Mouse (Mus musculus): Measurements from ENCODE around the gene Tmem8b. TPM values are rescaled to one million over a fixed set of nuclear protein-coding genes. Genes with fewer than 3 reads are reported as not detected.

Tmem8b gene
- total RNA-seq, 2 experiments from 2014 or later: 74.8 to 75.5 TPM

- TF ChIP-seq CTCF (conservative IDR thresholded peaks at IDR 0.05): no peak
- no peak overlapping the region for H3K27ac ChIP-seq
- no peak overlapping the region for H3K4me3 ChIP-seq
- no peak for DNase-seq (ENCODE audit: low spot score in 2 of 2)
These were observed 35.1 kb downstream of the Tmem8b start for GRCm38 (mm10) chr4:43703851-43704250.

DNA sequence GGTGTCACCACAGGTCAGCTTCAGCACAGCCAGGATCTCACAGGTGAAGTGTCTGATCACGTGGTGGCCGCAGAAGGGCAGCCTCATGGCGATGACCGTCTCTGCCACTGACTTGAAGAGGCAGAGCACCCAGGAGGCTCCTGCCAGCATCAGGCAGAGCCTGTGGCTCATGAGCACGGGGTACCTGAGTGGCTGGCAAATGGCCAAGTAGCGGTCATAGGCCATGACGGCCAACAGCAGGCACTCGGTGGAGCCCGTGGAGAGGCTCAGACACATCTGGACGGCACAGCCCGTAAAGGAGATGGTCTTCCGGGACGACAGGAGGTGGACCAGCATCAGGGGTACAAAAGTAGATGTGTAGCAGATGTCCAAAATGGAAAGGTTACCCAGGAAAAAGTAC, 37.2 kb downstream of the Tmem8b start:
- Histone ChIP-seq H3K27ac (no peak overlapping the region), H3K4me3 (no peak overlapping the region)
- TF ChIP-seq CTCF (conservative IDR thresholded peaks at IDR 0.05): no peak
- no peak for DNase-seq (ENCODE audit: low spot score in 2 of 2)

- no peak within 1 kb of the TSS for H3K27ac ChIP-seq
- TF ChIP-seq CTCF (conservative IDR thresholded peaks at IDR 0.05): no peak
- no peak for DNase-seq (ENCODE audit: low spot score in 2 of 2)
- no peak within 1 kb of the TSS for H3K4me3 ChIP-seq
These were observed 41.1 kb downstream of the Tmem8b start, which contains the start of gene Olfr71 for GRCm38 (mm10) chr4:43709869-43710268. Gene Olfr71 (minus strand): TSS chr4:43710255.

- no peak overlapping the region for H3K27ac ChIP-seq
- peak; percentile 96 for TF ChIP-seq CTCF (conservative IDR thresholded peaks at IDR 0.05)
- peak; percentile 65 to 88 for DNase-seq (ENCODE audit: low spot score in 2 of 2)
- no peak overlapping the region for H3K4me3 ChIP-seq
These were observed 43.0 kb downstream of the Tmem8b start for GRCm38 (mm10) chr4:43711821-43712220.

GRCm38 (mm10) chr4:43713652-43714219, 45.0 kb downstream of the Tmem8b start:
- no peak overlapping the region for H3K4me3 ChIP-seq
- no peak overlapping the region for H3K27ac ChIP-seq
- no peak for DNase-seq (ENCODE audit: low spot score in 2 of 2)
- TF ChIP-seq CTCF (conservative IDR thresholded peaks at IDR 0.05): no peak

DNA sequence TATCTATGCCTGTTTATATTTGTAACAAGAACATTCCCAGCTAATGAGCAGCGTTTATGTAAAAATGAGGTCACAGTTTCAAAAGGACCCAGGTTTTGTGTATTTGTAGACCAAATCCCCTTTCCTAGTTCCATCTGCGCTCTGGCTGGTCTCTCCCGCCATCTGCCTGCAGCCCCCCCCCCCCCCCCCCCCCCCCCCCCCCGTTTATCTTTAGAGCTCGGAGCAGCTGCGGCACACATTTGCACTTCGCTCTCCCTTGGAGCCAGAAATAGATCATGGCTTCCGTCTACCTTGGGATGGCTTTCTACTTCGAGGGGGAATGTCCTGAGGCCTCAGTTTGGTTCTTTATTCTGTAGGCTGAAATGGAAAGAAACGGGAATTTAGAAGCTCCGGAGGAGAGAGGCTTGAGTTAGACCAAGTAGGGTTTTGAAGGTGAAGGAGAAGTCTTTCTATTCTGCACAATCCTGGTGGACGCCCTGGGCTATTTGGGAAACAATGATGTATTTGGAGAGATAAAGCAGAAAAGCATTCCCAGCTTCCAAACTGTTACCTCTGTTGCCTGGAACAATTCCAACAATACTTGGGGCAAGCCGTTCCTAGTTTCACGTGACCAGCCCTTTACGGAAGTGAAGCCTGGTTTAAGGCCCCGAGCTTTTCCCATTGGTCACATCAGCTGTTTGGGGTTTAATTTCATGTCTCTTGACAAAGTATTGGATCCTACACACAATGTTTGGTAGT, 51.9 kb downstream of the Tmem8b start:
- H3K27ac ChIP-seq: 0 out of 2 replicates have a peak overlapping the region, but pooled peaks have one; percentile 28
- H3K4me3 ChIP-seq: no peak overlapping the region
- TF ChIP-seq CTCF (conservative IDR thresholded peaks at IDR 0.05): no peak
- DNase-seq (ENCODE audit: low spot score in 2 of 2): no peak

DNA sequence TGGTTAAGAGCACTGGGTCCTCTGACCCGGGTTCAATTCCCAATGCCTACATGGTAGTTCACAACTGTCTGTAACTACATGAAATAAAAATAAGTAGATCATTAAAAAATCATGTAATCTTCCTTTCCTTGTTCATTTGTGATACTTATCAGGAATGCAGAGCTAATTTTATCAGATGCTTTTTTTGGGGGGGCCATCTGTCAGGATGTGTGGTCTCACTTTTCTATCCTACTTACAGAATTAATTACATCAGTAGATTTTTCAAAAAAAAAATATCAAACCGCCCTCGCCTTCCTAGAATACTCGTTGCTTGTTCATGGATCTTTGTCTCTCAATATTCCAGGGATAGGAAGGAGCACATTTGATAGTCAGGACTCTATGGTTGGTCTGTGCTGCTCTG, 53.4 kb downstream of the Tmem8b start:
- DNase-seq (ENCODE audit: low spot score in 2 of 2): peak; percentile 33 to 34
- TF ChIP-seq CTCF (conservative IDR thresholded peaks at IDR 0.05): no peak
- peak overlapping the region; percentile 32; the same call in 1 of the 2 replicates for H3K27ac ChIP-seq
- no peak overlapping the region for H3K4me3 ChIP-seq

- H3K4me3 ChIP-seq: no peak overlapping the region
- DNase-seq (ENCODE audit: low spot score in 2 of 2): peak in 1 of 2 experiments; percentile 32
- peak; percentile 87 for TF ChIP-seq CTCF (conservative IDR thresholded peaks at IDR 0.05)
- no peak overlapping the region for H3K27ac ChIP-seq
These were observed 56.0 kb downstream of the Tmem8b start for GRCm38 (mm10) chr4:43724764-43725163.

- no peak for DNase-seq (ENCODE audit: low spot score in 2 of 2)
- Histone ChIP-seq H3K4me3 (no peak overlapping the region), H3K27ac (peak overlapping the region; percentile 15; the same call in 1 of the 2 replicates)
- no peak for TF ChIP-seq CTCF (conservative IDR thresholded peaks at IDR 0.05)
These were observed 57.6 kb downstream of the Tmem8b start for GRCm38 (mm10) chr4:43726228-43726993.

DNA sequence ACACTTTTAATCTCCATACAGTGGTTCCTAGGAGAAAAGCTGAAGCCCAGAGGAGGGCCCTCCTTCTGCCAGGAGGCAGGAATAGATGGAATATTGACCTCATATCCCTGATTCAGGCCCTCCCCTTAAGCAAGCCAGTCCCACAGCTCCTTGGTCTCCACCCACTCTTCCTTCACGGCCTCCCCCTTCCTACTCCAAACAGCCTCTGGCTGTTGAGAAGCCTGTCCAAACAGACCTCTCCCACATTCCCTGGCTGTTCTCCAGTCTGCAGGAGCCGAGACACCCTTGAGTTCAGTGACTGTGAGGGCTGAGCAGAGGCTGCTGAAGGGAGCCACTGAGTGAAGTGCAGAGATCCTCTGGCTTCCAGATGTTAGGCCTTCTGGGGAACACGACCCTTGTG, 58.2 kb downstream of the Tmem8b start, which contains the start of gene Hrct1:
Gene Hrct1, plus strand, starts transcription at position 194 of the 400 bp plus-strand sequence.
- TF ChIP-seq CTCF (conservative IDR thresholded peaks at IDR 0.05): no peak
- peak within 1 kb of the TSS; percentile 62 for H3K27ac ChIP-seq
- DNase-seq (ENCODE audit: low spot score in 2 of 2): no peak
- H3K4me3 ChIP-seq: no peak within 1 kb of the TSS

GRCm38 (mm10) chr4:43727718-43728575, 59.2 kb downstream of the Tmem8b start:
- Histone ChIP-seq H3K4me3 (no peak overlapping the region), H3K27ac (peak overlapping the region; percentile 62)
- TF ChIP-seq CTCF (conservative IDR thresholded peaks at IDR 0.05): no peak
- no peak for DNase-seq (ENCODE audit: low spot score in 2 of 2)

- TF ChIP-seq CTCF (conservative IDR thresholded peaks at IDR 0.05): no peak
- no peak overlapping the region for H3K4me3 ChIP-seq
- peak overlapping the region; percentile 62 for H3K27ac ChIP-seq
- DNase-seq (ENCODE audit: low spot score in 2 of 2): no peak
These were observed 59.8 kb downstream of the Tmem8b start for GRCm38 (mm10) chr4:43728576-43728954.
